Mouse (Mus musculus) thymus, adult 2 months (tissue): ENCODE results near the gene Nol4l.

Experiments
- CTCF ChIP-seq: fragments of 200-500 bp; IDR thresholded peaks from 2 replicates; pipeline ENCODE4 v1.5.1; 2012; ENCODE audit warnings: mild to moderate bottlenecking, control low read depth, low read length, moderate library complexity, borderline replicate concordance; ENCODE audit not compliant: control insufficient read depth, poor library complexity, insufficient read depth; ENCODE audit errors: extremely low read depth
- POLR2A ChIP-seq: fragments of 200-500 bp; IDR thresholded peaks from 2 replicates; pipeline ENCODE4 v1.6.1; 2012; ENCODE audit warnings: mild to moderate bottlenecking, low read length, control low read depth, moderate library complexity; ENCODE audit not compliant: control insufficient read depth, poor library complexity, insufficient read depth; ENCODE audit errors: extremely low read depth

- TF ChIP-seq CTCF, result no peak
- no peak for TF ChIP-seq POLR2A
These were observed 72.3 kb downstream of the Nol4l start for GRCm38 (mm10) chr2:153457467-153457866.
